Mouse (Mus musculus): Measurements from ENCODE around the gene Tram2.

The Tram2 gene

DNA sequence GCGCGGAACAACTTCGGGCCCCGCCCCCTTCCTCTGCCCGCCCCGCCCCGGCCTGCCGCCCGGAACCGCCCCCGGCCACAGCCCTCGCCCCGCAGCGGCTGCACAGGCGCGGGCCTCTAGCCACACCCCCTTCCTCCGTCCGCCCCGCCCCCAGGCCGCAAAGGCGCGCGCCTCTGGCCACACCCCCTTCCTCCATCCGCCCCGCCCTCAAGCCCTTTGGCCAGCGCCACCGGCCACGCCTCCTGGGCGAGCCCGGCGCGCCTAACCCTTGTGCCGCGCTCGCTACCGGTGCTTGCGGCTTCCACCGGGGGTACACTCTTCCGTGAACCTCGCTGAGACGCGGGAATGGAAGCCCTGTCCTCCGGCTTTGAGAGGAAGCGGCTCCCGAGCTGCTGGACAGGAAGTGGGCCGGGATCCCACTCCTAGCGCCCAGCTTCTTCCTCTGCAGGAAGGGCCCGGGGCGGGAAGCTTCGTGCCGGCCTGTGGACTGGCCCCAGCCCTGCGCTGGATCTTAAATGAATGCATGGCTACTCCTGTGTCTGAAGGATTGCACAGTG is at the start of gene Tram2:
Tram2 (minus strand) TSS at position 13 of the 557 bp plus-strand sequence.
- DNase-seq (ENCODE audit: low spot score in 2 of 2), result peak; percentile 41 to 76

DNA sequence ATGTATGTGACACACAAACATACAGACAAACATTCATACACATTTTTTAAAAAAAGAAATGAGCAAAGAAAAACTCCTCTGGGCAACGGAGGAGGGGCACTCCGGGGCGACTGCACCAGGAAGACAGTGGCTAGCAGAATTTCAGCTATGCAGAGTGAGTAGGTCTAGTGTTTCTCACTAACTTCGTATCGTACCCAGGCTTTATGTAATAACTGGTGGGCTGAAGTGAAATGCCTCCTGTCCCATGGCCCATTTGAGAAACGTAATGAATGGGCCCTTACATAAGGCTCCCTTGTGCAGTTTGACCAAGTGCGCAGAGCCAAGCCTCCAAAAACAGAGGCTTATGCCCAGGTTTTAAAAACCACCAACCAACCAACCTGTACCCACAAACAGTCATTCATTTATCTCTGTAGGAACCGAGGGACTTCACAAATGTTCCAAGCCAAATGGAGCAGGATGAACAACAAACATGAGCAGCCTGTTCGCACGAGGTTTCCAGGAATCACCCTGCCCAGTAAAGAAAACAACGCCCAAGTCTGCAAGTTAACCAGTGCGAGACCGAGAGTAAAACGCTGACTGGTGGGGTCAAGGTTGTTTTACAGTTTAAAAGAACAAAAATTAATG is 45.8 kb upstream of the Tram2 start:
- no peak for DNase-seq (ENCODE audit: low spot score in 2 of 2)

DNA sequence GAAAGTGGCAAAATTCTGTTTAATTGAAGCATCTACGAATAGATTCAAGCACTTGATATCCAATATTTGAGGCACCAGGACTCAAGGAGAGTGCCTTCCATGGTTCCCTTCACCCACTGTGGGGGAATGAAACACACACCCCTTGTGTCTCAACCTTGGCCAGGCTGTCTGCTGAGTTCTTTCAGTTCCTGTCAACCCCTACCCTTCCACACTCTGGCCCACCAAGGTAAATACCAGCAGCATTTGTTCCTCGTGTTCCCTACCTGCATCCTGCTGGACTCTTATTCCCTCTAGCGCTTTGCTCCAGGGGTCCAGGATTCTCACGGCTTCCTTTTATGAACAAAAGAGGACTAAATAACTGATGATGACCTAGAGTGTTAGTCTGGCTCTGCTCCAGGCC is 24.8 kb upstream of the Tram2 start:
- no peak for DNase-seq (ENCODE audit: low spot score in 2 of 2)

DNA sequence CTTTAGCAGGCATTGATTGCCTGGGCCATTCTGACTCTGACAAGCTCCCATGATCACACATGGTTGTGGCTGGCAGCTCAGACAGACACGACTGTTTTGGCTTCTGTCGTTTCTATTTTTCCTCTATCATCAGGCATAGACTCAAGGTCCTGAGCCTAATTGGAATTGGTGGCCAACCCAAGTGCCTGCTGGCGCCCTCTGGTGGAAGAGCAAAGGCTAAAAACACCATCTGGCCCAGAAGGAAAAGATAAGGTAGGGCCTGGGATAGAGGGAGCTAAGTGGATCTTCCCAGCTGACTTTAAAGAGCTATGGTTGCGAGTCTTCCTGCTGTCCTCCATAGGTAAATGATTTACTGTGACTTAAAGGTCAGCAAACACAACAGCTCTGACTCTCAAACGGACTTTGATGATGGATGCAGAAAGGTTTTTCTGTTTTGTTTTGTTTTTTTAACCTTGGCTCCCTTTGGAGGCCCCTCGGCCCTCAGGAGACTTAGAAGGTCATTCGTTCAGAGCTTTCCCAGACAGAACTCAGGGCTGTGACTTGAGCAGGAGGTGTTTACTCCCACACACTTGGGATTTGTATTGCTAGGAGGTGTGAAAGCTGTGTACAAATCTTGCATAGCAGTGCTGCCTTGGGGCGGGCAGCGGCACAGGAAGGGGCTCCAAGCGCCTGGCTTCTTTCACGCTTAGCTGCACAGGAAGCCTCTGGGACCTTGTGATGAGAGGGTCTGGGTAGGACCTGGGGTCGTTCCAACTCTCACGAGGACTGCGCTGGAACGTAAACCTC is 22.4 kb upstream of the Tram2 start:
- DNase-seq (ENCODE audit: low spot score in 2 of 2), result peak in 1 of 2 experiments; percentile 25

DNA sequence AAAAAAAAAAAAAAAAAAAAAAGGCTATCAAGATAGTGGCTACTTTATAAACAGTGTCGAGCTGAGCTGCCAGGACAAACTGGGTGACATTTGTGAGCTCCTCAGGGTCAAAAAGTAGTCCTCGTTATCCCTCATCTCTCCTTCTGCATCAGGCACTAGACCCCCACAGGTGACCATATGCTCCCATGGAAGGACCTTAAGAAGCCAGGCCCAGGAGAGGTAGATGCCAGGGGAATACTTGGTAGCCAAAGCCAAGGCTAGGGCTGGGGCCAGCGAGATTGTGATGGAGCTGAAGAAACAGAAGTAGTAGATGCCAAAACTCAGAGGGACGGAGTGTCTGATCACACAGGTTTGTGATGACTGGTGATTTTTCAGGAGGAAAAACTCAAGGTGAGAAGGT is 21.7 kb upstream of the Tram2 start:
- DNase-seq (ENCODE audit: low spot score in 2 of 2), result no peak

DNA sequence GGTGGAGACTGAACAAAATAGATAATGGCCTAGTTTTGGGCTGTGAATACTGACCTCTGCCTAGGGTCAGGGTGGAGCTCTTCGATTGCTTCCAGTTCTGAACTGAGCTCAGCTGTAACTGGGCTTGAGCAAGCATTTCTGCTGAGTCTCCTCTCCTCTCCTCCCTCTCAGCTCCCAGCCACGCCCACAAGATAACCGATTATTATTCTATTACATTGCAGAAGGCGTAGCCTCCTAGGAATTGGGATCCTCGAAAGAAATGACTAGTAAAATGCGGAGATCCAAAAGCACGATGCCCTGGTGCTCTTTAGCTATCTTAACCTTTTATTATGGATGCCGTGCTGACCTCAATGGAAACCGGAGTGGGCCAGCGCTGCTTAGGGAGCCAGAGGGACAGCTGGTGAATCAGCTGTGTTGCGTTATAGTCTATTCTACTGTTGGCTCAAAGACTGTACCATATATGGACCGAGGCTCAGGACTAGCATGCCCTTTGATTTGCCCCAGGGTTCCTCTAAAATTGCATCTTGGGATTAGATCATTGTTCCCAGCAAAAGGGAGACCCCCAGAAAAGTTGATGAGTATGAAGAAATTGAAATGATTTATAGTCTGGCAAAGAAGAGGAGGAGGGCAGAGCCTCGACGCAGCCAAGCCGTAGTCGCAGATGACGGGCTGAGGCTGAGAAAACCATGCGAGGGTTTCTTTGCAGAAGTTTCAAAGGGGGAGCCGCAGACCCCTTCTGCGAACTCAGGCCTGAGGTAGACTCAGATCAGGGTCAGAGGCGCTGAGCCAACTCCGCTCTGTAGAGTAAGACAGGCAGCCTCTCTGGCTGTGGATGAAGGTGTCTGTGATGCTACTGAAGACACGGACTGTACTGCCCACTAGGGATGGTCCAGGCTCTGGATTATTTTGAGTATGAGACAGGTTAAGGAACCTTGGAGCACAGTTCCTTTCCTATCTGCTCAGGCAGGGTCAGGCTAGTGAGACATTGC is 18.3 kb upstream of the Tram2 start:
- no peak for DNase-seq (ENCODE audit: low spot score in 2 of 2)

DNA sequence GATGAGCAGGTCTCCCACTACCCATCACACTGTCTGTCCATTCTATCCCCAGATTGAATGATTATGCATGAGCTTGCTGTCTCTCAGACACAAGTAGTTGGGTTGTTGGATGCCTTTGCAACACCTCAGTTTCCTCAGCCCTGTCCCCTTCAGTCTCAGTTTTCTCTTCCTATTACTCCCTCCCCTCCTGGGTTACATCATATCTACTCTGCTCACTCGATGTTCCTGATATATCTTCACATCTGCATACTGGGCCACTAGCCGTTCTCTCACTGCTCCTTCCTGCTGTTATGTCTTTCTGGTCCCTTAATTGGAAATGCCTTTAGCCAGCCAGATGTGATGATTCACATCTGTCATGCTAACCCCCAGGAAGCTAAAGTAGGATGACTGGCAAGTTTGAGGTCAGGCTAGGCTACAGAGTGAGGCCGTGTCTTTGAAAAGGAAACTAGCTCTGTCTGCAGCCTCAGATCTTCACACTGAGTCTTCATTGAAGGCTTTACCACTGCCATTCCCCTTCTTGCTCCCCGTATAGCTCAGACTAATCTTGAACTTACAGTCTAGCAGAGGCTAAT is 15.7 kb upstream of the Tram2 start:
- DNase-seq (ENCODE audit: low spot score in 2 of 2), result no peak

DNA sequence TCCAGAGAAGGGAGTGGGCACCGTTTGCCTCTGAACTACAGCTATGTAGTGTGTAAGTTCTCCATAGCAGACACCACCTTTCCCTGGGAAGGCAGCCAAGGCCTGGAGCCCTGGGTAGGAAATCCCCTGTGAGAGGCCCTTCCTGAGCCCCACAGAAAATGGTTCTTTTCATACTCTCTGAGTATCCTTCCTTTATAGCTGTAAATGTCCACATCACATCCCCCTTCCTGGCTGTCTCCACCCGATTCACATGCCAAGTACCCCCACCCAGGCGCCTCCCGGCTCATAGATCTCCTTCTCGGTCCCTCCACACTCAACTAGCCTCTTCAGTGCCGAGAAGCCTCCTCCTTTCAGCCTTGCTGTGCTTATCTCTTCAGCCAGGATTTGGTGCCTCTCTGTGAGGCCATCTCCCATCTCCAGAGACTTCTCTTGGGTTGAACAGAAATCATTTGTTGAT is 10.7 kb upstream of the Tram2 start:
- no peak for DNase-seq (ENCODE audit: low spot score in 2 of 2)

DNA sequence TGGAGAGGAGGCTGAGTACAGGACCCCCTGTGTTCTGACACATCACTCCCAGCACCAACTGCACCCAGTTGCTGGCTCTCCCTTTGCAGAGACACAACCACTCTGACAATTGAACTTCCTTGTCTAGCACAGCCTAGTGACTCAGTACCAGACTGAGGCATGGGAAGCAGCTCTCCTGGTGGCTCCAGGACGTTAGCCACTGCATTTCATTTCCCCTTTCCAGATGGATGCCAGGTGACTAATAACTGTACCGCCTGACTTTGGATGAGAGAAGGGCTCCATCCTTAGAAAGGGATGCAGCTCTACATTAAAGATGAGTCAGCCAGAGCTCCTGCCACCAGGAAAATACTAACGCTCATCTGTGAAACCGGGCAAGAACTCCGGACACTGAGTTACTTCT is 7.3 kb upstream of the Tram2 start:
- DNase-seq (ENCODE audit: low spot score in 2 of 2), result no peak

DNA sequence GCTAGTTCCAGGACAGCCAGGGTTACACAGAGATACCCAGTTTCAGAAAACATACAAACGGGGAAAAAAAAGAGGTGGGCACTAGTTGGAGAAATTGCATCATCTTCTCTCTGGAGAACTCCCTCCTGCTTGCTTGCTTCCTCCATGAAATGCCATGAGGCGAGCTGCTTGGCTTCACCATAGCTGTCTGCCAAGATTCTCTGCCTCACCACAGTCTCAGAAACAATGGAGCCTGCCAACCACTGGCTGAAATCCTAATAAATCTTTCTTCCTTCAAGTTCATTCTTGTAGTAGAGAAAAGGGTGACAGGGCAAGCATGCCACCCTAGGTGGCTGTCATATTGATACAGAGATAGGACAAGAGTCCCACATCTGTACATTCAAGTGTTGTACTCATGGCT is 5.6 kb upstream of the Tram2 start:
- DNase-seq (ENCODE audit: low spot score in 2 of 2), result no peak

DNA sequence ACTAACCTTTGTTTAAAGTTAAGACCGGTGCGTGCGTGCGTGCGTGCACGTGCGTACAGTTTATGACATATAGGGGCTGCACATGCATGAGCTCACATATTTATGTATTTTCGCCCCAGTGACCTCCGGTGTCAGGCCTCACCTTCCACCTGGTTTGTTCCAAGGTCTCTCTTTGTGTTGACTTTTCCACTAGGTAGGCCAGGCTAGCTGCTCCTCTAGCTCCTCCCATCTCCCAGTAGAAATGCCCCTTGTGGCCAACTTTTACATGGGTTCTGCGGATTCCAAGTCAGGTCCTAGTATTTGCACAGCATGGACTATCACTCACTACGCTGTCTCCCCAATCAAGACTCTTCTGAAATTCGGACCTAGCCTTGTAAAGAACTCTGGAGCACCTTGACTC is 1.3 kb upstream of the Tram2 start:
- DNase-seq (ENCODE audit: low spot score in 2 of 2), result no peak

DNA sequence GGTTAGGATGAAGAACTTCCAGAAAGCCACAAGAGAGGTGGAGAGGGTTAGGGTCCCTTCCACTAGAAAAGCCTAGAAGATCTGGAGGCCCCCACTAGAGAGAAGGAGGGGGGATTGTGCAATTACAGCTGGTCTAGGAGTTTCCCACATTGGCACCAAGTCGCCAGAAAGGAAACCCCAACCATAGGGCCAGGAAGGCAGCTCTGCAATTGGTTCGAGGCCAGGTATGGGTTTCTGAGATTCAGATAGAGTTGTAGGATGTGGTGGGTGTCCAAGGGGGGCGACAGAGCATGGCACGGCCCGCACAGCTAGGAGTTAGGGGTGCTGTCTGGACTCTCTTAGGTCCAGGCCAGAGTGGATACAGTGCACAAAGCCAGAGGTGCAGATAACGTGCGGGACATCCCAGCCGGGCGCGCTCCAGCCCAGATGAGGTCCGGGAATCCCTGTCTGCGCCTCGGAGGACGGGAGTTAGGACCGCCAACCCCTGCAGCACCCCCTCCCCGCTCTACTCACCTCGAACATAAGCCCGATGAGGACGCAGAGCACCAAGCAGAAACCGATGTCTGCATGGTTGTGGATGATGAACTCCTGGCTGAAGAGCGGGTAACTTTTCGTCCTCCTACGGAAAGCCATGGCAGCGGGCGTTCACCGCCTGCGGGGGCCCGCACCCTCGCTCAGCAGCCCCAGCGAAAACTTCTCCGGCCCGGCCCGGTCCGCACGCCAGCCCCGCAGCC is 381 bp downstream of the Tram2 start:
- no peak for DNase-seq (ENCODE audit: low spot score in 2 of 2)

DNA sequence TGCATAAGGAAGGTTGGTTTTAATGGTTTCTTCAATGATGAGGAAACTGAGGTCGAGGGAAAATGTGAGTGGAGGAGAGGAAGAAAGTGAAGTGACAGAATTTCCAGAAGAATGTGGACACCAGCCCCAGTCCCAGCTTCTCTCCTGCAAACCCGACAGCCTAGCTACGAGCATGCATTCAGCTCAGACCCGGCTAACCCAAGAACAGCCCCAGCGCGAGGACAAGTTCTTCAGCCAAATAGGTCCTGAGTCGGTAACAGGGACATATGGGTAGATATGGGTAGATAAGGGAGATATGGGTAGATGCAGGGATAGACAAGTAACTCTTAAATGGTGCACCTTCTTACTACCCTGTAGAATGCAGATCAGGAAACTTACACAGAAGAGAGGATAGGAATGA is 1.4 kb downstream of the Tram2 start:
- no peak for DNase-seq (ENCODE audit: low spot score in 2 of 2)

DNA sequence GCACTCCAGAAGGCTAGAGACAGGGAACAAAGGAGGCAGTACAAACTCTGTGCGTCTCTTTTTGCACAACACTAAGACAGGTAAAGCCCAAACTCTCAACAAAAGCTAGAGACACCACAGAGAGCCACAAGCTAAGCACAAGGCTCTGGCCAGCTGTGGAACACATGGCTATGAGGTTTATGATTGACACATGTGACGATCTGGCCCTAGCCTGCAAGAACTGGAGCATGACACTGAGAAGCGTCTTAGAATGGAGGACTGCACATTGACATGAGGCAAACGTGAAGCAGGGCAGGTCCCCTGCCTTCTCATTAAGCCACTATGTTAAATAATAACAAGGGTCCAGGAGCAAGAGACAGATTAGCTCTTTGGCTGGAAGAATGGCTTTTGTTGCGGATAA is 1.8 kb downstream of the Tram2 start:
- DNase-seq (ENCODE audit: low spot score in 2 of 2), result no peak

DNA sequence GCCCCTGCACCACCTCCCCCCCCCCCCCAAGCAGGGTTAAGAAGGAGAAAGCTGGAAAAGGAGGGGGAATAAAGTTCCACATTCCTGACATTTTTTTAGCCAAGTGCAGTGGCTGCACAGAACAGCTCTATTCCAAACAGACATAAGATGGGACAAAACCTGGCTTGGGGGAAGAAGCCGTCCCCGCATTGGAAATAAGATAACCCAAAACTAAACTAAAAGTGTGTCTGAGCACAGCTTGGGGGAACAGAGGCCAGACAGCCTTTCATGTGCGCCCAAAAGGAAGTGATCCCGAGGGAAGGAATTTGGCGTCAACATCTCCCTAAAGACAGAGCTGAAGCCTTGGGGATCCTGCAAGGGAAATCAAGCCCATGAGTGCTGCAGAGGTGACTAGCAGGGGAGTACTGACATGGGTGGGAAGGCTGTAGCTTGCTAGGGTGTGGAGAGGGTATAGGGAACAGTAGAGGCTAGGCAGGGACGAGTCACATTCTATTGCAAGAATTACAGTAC is 3.0 kb downstream of the Tram2 start:
- DNase-seq (ENCODE audit: low spot score in 2 of 2), result no peak

DNA sequence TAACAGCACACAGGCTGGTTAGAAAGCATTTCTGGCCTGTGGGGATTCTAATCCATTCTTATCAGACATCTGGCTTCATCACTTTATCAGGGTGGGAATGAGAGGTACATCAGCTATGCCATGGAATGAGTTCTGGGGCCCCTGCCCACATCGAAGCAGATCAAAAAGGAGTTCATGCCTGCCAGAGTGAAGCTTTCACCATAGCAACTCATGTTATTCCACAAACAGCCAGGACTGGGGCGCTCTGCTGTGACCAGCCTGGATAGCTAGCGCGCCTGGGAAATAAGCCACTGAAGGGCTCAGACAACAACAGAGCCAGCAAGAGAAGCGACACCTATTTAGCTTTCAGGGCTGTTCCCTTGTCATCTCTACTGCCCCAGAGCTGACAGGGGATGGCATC is 4.8 kb downstream of the Tram2 start:
- DNase-seq (ENCODE audit: low spot score in 2 of 2), result no peak

DNA sequence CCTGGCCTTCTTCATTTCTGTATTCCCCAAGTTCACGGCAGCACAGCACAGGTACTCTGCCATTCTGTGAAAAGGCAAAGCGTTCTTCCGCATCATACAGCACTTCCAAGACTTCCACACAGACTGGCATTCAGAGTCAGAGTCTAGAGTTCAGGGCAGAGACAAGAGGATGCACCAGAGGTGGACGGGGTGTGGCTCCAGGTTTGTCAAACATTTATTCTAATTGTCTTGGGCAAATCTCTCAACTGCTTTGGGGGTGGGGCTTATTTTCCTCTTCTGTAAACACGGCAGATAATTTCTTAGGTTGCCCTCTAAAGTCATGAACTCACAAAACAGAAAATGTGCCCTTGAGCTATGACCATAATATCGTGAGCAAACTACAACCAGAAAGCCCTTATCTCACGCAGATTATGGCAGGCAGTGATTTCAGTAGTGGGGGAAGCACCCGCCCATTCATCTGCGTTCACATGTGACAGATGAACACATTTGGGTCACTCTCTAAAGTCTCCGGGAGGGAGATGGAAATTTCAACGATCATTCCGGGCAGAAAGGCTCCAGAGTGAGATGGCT is 6.1 kb downstream of the Tram2 start:
- DNase-seq (ENCODE audit: low spot score in 2 of 2), result no peak

DNA sequence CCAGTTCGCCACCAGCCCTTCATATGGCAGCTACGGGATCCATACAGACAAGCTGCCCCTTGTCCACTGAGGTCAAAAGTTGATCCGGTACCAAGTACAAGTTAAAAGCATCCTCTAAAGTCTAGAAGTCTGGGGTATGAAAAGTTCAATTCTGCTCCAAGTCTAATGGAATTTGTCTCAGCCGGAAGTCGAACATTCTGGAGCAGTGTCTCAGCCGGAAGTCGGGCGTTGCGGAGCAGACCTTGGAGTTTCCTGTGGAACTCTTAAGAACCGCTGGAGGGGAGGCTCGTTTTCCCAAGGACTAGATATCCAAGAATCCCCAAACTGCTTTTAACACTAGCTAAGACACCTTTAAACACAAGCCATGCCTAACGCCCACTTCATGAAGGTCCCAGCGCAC is 8.4 kb downstream of the Tram2 start:
- no peak for DNase-seq (ENCODE audit: low spot score in 2 of 2)

DNA sequence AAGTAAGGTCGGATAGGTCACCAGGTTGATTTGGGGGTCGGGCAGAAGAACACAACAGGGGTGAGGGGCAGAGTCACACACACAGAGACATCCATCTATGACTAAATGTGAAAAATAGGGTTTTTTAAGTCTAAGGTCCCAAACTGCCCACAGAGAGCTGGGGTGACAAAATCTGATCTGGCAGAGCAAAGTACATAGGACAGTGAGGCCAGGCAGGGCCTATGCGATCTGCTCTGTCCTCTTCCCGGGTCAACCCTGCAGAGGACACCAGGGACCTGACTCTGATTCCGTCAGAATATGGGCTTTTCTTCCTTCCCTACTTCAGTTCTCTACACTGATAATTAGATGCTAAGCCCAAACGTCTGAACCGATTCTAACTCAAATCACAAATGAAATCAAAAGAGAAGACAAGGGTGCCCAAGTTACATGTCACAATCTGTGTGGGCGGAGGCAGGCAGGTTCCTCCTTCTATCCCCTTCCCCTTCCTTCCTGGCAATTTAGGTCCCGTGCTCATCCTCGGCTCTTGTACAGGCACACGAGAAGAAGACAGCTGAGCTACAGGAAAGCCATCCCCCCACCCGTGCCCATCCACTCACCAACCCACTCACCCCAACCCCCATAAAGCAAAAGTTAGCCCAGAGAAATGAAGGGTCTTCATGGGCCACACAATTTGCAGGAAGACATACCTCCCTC is 9.1 kb downstream of the Tram2 start:
- DNase-seq (ENCODE audit: low spot score in 2 of 2), result no peak

DNA sequence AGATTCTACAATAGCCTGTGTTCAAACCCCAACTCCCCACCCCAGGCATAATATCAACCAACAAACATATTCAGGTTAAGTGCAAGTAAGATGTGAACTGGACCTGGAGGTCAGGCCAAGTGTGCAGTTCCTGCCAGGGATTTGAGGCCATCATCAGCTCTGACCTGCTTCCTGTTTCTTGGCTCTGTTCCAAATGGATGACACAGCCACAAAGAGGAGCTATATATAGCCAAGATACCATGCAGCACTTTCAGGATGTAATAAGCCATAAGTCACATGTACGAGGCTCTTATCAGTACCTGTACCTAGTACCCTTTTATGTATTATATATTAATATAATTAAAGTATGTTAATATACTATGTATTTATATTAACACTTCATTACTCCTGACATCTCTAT is 10.5 kb downstream of the Tram2 start:
- no peak for DNase-seq (ENCODE audit: low spot score in 2 of 2)
